ENCODE assay signal across 8 mouse cellular contexts in genomic region chr5:24100810-24101311, GRCm38 (mm10). TPM values are rescaled to one million over a fixed set of nuclear protein-coding genes. Genes with fewer than 3 reads are reported as not detected.
DNase-seq lines count a peak whose midpoint lies in the region; ATAC-seq and TF ChIP-seq lines count a peak whose summit lies in the region.

No protein-coding gene starts in this region.

- peak overlapping the region; percentile 47 for H3K4me2 ChIP-seq in embryonic facial prominence, embryonic 14.5 days (ENCODE audit: low read depth, low read length)
- peak overlapping the region; percentile 72 for H3K4me2 ChIP-seq in heart, embryonic 11.5 days
- peak overlapping the region; percentile 82 for H3K4me2 ChIP-seq in kidney, embryonic 15.5 days
- peak overlapping the region; percentile 64 for H3K4me2 ChIP-seq in midbrain, postnatal 0 days (ENCODE audit: low read depth, low read length, poor library complexity, severe bottlenecking)

- H3K27me3 ChIP-seq in embryonic facial prominence, embryonic 14.5 days (replicated peaks; ENCODE audit: control insufficient read depth, insufficient read depth, low read length) = no peaks in the 10 kb centered on the region
- H3K27me3 ChIP-seq in heart, embryonic 11.5 days (ENCODE audit: control insufficient read depth, insufficient read depth, low read length) = no peaks in the 10 kb centered on the region
- H3K27me3 ChIP-seq in kidney, embryonic 15.5 days = no peaks in the 10 kb centered on the region
- no peaks in the 10 kb centered on the region for H3K27me3 ChIP-seq in midbrain, postnatal 0 days (ENCODE audit: insufficient read depth, low read length)

- WGBS in embryonic facial prominence, embryonic 14.5 days = 0% methylated on average over 16 of the region's 46 CpGs
- WGBS in heart, embryonic 11.5 days (ENCODE audit: insufficient replicate concordance) = under 1% methylated on average over 37 of the region's 46 CpGs
- 1% methylated on average over 45 of the region's 46 CpGs for WGBS in kidney, embryonic 15.5 days
- 1% methylated on average over 32 of the region's 46 CpGs for WGBS in midbrain, postnatal 0 days

- no peak for TF ChIP-seq CTCF in midbrain, postnatal 0 days (IDR thresholded peaks at IDR 0.05)

- peak overlapping the region; percentile 82 for H3K9ac ChIP-seq in embryonic facial prominence, embryonic 14.5 days (ENCODE audit: low read depth, low read length)
- peak overlapping the region; percentile 93 for H3K9ac ChIP-seq in heart, embryonic 11.5 days (ENCODE audit: low read depth, low read length)
- peak overlapping the region; percentile 77 for H3K9ac ChIP-seq in kidney, embryonic 15.5 days
- H3K9ac ChIP-seq in midbrain, postnatal 0 days (replicated peaks; ENCODE audit: low read length, poor library complexity, severe bottlenecking) = peak overlapping the region; percentile 92

- no peaks in the 10 kb centered on the region for H3K36me3 ChIP-seq in embryonic facial prominence, embryonic 14.5 days (ENCODE audit: control insufficient read depth, insufficient read depth, low read length)
- no peaks in the 10 kb centered on the region for H3K36me3 ChIP-seq in heart, embryonic 11.5 days (ENCODE audit: control insufficient read depth, insufficient read depth, low read length)
- H3K36me3 ChIP-seq in kidney, embryonic 15.5 days = no peaks in the 10 kb centered on the region
- H3K36me3 ChIP-seq in midbrain, postnatal 0 days (ENCODE audit: insufficient read depth, low read length) = no peaks in the 10 kb centered on the region

- peak overlapping the region; percentile 91 for H3K27ac ChIP-seq in embryonic facial prominence, embryonic 14.5 days (replicated peaks; ENCODE audit: low read depth, low read length)
- peak overlapping the region; percentile 78 for H3K27ac ChIP-seq in heart, embryonic 11.5 days (ENCODE audit: low read depth, low read length)
- peak overlapping the region; percentile 87 for H3K27ac ChIP-seq in kidney, embryonic 15.5 days
- peak overlapping the region; percentile 97 for H3K27ac ChIP-seq in midbrain, postnatal 0 days (ENCODE audit: low read depth, low read length)

- no peaks in the 10 kb centered on the region for H3K9me3 ChIP-seq in embryonic facial prominence, embryonic 14.5 days (ENCODE audit: control insufficient read depth, low read length)
- no peaks in the 10 kb centered on the region for H3K9me3 ChIP-seq in heart, embryonic 11.5 days (replicated peaks; ENCODE audit: control insufficient read depth, low read length)
- no peaks in the 10 kb centered on the region for H3K9me3 ChIP-seq in kidney, embryonic 15.5 days (replicated peaks)
- H3K9me3 ChIP-seq in midbrain, postnatal 0 days (ENCODE audit: low read length) = no peaks in the 10 kb centered on the region

- ATAC-seq in embryonic facial prominence, embryonic 14.5 days (ENCODE audit: low read depth) = peak; percentile 89
- ATAC-seq in heart, embryonic 11.5 days (replicated peaks; ENCODE audit: insufficient number of reproducible peaks, low FRiP score, low TSS enrichment) = peak; percentile 87
- peak; percentile 91 for ATAC-seq in kidney, embryonic 15.5 days (replicated peaks; ENCODE audit: low FRiP score)
- ATAC-seq in midbrain, postnatal 0 days (ENCODE audit: low FRiP score) = peak; percentile 88

- peak; percentile 70 to 71 for DNase-seq in B cell, adult 2 months
- DNase-seq in adrenal gland, postnatal 4 days (ENCODE audit: low spot score in 2 of 2) = peak; percentile 24 to 33
- DNase-seq in embryonic facial prominence, embryonic 14.5 days (ENCODE audit: low spot score) = peak; percentile 75
- DNase-seq in liver = peak; percentile 93
- peak; percentile 69 for DNase-seq in midbrain, postnatal 0 days (ENCODE audit: low spot score)
- DNase-seq in spleen, postnatal 14 days (ENCODE audit: low spot score in 2 of 2) = peak; percentile 66 to 73

- H3K4me1 ChIP-seq in embryonic facial prominence, embryonic 14.5 days (ENCODE audit: control insufficient read depth, insufficient read depth, low read length) = peaks cover 4% of the 10 kb centered on the region; the same call in 1 of the 2 replicates
- H3K4me1 ChIP-seq in heart, embryonic 11.5 days (ENCODE audit: control insufficient read depth, insufficient read depth, low read length) = no peaks in the 10 kb centered on the region; the same call in 1 of the 2 replicates
- H3K4me1 ChIP-seq in kidney, embryonic 15.5 days = 0 out of 2 replicates have a peak, but pooled peaks cover 4% of the 10 kb centered on the region
- H3K4me1 ChIP-seq in midbrain, postnatal 0 days (ENCODE audit: insufficient read depth, low read length) = no peaks in the 10 kb centered on the region; the same call in 1 of the 2 replicates

- H3K4me3 ChIP-seq in embryonic facial prominence, embryonic 14.5 days (ENCODE audit: low read depth, low read length) = peak overlapping the region; percentile 65
- H3K4me3 ChIP-seq in heart, embryonic 11.5 days (ENCODE audit: low read depth, low read length) = peak overlapping the region; percentile 83
- H3K4me3 ChIP-seq in kidney, embryonic 15.5 days (replicated peaks) = peak overlapping the region; percentile 84
- H3K4me3 ChIP-seq in midbrain, postnatal 0 days (ENCODE audit: low read depth, low read length) = peak overlapping the region; percentile 79

RNA-seq across cellular contexts. Expression of gene Klhl7, which starts 0.5 kb away (rescaled TPM):
- total RNA-seq in adrenal gland, postnatal 4 days (2021) = 10 to 100 TPM; 45.6 to 49.3 TPM
- 53.2 and 60.6 TPM in 2 replicates for polyA plus RNA-seq in embryonic facial prominence, embryonic 14.5 days (2014; fragmentation: Nextera tagmentation; extraction: Ambion mirVana)
- polyA plus RNA-seq in heart, embryonic 11.5 days (2014; fragmentation: Nextera tagmentation; extraction: Ambion mirVana) = 39.0 and 50.4 TPM in 2 replicates
- 43.6 and 45.3 TPM in 2 replicates for polyA plus RNA-seq in kidney, embryonic 15.5 days (2015; fragmentation: Nextera tagmentation; extraction: Ambion mirVana)
- 149 and 188 TPM in 2 replicates for total RNA-seq in midbrain, postnatal 0 days (2014; rRNA removed)
- polyA plus RNA-seq in midbrain, postnatal 0 days (2015; fragmentation: Nextera tagmentation; extraction: Ambion mirVana) = 114 and 123 TPM in 2 replicates

Comparison
In these comparisons a context has a peak if more than half of its experiments do, and no peak if none do; other contexts are left out.
1. Peak in every context shown above with its lines: DNase-seq, ATAC-seq, H3K4me3 ChIP-seq and H3K27ac ChIP-seq.
2. DNase-seq: peak in every context shown above with its lines; median percentile 93 in liver; 75 in embryonic facial prominence, embryonic 14.5 days; 70 in B cell, adult 2 months; 70 in spleen, postnatal 14 days; 69 in midbrain, postnatal 0 days; 28 in adrenal gland, postnatal 4 days.